Mouse (Mus musculus): Measurements from ENCODE around the gene Hmcn1.

DNA sequence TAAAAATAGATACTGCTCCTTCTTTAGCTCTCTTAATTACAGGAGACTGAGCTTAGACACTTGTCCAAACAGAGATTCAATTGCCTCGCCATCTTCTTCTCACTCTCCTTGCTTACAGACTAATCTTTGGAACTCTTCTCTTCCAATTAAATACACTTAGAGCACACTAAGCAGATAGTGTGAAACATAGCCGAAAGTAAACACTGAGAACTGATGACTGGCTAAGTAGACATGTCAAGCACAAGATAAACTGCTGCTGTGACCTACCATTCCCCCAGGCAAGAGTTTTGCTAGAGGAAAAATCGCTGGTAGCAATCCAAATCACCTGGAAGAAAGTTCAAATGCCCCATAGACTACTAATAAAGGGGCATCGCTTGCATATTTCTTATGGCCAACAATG lies 178.3 kb downstream of the Hmcn1 start:
- TF ChIP-seq CTCF (IDR thresholded peaks at IDR 0.05; ENCODE audit: control insufficient read depth, insufficient read depth, insufficient read length) = no peak
- no peak for TF ChIP-seq MYOG (IDR thresholded peaks at IDR 0.05; ENCODE audit: control insufficient read depth, extremely low read depth, insufficient read length)
- no peak for TF ChIP-seq MAX (IDR thresholded peaks at IDR 0.05)
- no peak for TF ChIP-seq USF1 (IDR thresholded peaks at IDR 0.05; ENCODE audit: low read depth)
- TF ChIP-seq CEBPB (IDR thresholded peaks at IDR 0.05; ENCODE audit: low read depth) = no peak
